Mouse (Mus musculus) megakaryocyte, adult 5-6 weeks (primary cell): ENCODE measurements around the gene Zfp51. TPM values are rescaled to one million over a fixed set of nuclear protein-coding genes. Genes with fewer than 3 reads are reported as not detected.
"Not testable (repeated sequence)": the region's sequence is repeated elsewhere in the genome, so short reads cannot be mapped to it uniquely, and the experiment has no call there.

Source experiments
- ATAC-seq: 2 replicates; pipeline ENCODE4 v1.8.0; 2016; ENCODE audit warnings: mild to moderate bottlenecking, inconsistent platforms; ENCODE audit not compliant: poor library complexity, severe bottlenecking
- total RNA-seq, 2 experiments: library from RNA; stranded (forward) in 1 of 2; stranded (reverse) in 1 of 2; fragments of 153-499, 151-499 nt in 1 of 2; fragments of 221-1000, 200-1000 nt in 1 of 2; gene quantifications; 2 replicates each; pipeline versions ENCODE4 v1.2.3 to v1.2.4; 2015 to 2017

Zfp51 gene
- total RNA-seq (2015) (16.3 and 19.6 TPM in 2 replicates), total RNA-seq (2017) (12.4 and 12.5 TPM in 2 replicates)

DNA sequence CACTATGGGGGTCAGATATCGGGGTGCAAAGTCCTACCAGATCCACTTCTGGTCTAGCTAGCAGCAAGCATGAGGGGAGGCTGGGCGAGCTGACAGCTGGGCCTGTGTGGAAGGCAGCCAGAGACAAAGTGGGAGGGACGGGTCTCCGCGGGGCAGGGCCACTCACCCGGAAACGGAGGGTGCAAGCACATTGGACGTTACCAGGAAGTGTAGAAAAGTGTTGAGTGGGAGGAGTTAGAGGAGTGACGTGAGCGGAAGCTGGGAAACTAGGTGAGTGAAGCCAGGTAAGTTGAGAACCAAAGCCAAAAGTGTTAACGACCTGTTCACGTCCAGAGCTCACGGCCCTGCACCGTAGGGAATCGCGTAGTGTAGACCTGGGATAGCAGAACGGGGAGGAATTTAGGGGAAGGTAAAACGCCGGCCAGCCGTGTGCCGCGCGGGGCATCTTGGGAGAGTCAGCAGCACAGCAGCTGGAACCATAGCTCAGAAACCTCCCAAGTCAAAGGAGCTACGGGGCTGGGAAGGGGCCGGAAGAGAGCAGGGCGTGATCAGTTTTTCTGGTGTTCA lies at the start of gene Zfp51:
Gene Zfp51 (plus strand): TSS at position 237 of the 567 bp plus-strand sequence.
- peak; percentile 97 for ATAC-seq

DNA sequence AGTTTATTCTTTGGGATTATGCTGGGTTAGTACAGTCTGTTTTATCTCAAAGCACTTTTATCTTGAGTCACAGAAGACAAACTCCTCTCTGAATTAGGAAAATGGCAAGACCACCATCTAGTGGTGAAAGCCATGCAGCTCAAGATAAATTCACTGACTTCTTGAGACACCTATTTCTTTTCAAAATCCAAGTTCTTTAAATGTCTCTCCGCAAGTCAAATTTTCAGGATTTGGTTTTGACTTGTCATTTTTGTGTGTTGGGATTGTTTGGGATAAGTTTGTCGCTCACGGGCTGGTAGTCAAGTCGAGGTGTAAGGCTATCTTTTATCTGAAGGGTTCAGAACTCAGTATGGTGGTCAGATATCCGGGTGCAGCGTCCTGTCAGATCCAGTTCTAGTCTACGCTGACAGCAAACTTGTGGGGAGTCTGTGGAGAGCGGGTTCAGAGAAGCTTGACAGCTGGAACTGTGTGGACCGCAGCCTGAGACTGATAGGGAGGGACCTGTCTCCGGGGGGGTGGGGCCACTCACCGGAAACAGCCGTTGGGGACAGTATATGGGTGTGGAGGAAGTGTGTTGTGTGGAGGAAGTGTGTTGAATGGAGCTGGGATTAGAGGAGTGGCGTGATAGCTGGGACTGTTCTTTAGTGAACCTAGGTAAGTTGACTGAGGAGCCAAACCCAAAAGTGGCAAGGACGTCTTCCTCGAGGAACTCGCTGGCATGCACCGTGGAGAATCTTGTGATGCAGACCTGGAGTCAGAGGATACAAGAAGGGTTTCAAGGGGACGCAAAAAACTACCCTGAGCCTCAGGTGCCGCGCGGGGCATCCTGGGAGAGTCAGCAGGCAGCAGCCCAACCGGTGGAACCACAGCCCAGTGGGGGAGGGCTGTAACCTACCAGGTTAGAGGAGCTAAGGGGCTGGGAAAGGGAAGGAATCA lies 27.2 kb upstream of the Zfp51 start, which contains the start of gene Zfp54:
Gene Zfp54 (plus strand): TSS at position 564 of the 936 bp plus-strand sequence.
- peak; percentile 97 for ATAC-seq

DNA sequence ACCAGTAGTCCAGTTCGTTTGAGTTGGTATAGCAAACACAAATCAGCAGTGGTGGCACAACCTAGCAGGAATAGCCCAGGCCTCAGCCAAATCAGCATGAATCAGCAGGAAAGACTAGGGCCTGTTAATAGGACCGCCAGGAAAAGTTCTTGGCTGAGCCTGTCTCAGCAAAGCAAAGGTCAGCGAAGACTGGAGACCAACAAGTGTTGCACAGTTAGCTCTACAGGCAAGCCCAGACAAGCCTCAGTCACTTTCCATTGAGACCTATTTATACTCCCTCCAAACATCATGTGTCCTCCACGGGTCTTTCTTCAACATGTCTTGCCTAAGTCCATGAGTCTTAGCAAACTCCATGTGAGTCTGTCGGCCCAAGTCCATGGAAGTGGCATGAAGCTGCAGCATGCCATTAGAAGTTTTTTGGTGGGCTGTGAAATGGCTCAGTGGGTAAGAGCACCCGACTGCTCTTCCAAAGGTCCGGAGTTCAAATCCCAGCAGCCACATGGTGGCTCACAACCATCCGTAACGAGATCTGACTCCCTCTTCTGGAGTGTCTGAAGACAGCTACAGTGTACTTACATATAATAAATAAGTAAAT lies 11.3 kb upstream of the Zfp51 start:
- not testable (repeated sequence) for ATAC-seq

DNA sequence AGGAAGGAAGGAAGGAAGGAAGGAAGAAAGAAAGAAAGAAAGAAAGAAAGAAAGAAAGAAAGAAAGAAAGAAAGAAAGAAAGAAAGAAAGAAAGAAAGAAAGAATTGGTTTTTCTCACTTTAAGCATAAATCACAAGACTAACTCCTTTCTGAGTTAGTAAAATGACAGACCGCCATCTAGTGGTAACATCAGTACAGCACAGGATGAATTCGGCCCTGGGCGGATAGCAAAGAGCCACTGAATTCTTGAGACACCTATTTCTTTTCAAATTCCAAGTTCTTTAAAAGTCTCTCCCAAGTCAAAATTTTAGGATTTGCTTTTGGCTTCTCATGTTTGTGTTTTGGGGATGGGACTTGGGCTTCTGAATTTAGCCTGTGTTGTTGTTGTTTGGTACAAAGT lies 505 bp upstream of the Zfp51 start:
- peak; percentile 78 for ATAC-seq

DNA sequence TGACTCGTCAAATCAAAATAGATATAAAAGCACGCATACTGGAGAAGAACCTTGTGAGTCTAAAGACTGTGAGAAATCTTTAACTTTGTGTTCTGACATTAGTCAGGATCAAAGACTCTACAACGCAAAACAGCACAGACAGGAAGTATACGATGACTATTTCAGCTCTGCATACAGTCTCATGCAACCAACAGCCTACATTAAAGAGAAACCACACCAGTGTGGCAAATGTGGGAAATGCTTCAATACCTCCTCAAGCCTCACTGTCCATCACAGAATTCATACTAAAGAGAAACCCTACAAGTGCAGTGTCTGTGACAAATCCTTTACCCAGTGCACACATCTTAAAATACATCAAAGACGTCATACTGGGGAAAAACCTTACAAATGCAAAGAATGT lies 13.4 kb downstream of the Zfp51 start:
- ATAC-seq = peak; percentile 64; the same call in 1 of the 2 replicates

DNA sequence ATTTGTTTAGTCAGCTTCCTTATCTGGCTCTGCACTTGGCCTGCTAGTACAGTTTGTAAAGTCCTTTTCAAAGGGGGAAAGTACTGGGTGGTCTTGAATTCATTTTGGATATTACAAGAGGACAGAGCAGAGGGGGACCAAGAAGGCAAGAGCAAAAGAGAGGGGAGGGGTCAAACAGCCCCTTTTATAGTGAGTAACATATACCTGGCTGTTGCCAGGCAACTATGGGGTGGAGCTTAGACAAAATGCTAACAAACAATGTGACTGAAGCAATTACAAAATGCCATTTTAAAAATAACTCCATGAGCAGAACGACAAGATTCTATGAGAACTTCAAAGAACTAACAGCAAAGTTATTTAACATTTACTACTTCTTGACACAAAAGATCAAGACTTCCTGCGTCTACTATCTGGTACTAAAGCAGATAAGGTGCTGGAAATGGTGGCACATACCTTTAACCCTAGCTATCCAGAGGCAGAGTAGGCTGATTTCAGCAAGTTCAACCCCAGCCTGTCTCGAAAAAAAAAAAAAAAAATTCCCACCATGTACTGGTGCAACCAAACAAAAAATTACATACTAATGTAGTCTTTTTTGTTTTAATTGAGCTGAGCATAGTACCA lies 22.0 kb downstream of the Zfp51 start:
- no peak for ATAC-seq

DNA sequence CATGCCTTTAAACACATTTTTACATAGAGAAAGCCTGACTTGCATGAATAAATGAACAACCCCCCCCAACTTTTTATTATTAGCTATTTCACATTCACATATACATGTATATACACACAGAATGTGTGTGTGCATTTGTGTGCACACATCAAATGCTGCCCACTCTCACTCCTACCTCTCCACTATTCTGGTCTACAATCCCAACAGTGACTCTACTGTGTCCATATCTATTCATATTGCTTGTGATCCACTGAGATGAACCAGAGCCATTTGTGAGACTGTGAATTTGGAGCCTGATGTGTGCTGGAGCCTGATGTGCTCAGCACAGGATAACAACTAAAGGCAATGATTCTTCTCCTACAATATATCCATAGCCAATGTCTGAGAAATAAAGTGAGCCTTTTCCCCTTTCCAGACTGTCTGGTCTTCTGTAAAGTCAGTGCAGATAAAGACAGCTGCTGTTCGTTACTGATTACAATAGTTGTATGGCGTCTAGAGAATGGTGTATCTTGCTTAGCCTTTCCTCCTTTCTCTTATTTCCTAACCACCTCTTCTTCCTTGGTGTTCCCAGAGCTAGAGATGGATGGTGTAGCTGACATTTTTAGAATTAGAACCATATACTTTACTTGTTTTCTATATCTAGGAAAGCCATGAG lies 22.6 kb downstream of the Zfp51 start:
- no peak for ATAC-seq

DNA sequence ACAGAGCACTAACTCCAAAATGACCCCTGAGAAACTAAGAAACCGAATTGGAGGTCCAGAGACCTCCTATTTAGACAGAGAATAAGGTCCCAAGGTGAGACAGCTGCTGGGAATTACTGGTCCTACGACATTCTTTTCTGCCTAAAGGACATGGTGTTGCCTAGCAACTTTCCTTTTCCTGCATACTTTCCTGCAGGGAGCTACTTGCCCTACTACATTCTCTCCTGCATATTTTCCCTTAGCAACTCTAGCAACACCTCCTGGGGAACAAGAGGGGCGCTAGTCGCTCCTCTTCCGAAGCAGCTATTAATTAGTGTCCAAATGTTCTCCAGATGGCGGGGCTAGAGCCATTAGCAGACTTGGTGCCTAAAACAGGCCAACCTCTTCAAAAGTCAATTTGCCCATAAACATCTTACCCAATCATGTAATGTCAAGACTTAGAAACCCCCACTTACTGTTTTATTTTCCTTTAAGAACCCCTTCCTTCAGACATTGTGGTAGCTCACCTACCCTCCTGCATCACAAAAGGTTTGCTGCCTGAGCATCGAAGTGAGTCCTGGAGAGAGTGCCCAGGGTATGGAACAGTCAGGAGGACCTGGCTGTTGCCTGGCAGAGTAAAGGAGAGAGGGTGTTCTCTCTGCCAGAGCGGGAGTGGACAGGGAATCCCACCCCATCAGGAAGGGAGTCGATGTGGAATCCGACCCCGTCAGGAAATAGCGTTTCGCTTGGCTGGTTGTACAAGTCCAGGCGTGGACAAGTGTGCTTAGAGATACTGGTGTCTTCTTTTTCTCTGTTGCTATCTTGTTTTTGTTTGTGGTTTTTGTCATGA lies 23.4 kb downstream of the Zfp51 start:
- 0 out of 2 replicates have a peak, but pooled peaks have one; percentile 27 for ATAC-seq

DNA sequence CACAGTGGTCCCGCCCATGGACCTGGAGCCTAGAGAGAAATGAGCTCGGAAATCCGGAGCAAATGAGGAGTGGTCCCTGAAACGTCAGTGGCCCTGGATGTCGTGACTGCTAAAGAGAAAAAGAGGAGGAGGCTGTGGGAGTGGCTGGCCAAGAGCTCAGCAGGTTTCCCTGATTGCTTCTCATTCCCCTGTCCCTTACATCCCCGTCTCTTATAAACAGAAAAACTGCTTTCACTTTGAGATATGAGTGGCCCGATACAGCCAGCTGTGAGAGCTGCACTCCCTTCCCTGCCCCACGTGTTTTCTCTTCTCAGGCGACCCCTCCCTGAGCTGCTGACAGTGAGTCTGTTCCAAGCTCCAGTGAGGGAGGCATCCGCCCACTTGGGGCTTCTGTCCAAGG lies 24.6 kb downstream of the Zfp51 start:
- ATAC-seq = not testable (repeated sequence)

DNA sequence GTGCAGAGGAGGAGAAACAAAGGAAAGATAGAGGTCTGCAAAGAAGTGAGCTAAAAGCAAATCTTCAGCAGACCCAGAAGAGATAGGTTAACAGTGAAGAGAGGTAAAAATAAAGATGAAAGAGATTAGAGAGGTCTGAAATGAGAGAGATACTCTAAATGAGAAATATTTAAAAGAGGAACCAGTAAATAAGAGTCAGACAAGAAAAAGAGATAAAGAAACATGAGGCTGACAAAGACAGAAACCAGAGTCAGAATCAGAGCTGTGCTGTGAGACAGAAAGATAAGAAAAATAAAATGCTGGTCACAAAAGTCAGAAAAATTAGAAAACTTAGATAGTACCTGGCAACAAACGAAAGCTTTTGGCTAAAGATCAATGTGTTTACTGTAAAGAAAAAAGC lies 25.1 kb downstream of the Zfp51 start:
- not testable (repeated sequence) for ATAC-seq

DNA sequence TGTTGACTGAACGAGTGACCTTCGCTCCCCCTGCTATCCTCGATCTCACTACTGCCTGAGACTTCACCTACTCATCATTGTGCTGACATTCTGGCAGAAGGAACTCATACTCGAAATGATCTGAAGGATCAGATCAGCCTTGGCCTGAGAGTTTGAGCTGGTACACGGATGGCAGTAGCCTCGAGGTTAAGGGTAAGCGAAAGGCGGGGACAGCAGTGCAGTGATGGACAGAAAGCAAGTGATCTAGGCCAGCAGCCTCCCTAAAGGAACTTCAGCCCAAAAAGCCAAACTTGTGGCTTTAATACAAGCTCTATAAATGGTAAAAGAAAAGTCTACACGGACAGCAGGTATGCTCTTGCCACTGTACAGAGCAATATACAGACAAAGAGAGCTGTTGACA lies 26.2 kb downstream of the Zfp51 start:
- not testable (repeated sequence) for ATAC-seq

DNA sequence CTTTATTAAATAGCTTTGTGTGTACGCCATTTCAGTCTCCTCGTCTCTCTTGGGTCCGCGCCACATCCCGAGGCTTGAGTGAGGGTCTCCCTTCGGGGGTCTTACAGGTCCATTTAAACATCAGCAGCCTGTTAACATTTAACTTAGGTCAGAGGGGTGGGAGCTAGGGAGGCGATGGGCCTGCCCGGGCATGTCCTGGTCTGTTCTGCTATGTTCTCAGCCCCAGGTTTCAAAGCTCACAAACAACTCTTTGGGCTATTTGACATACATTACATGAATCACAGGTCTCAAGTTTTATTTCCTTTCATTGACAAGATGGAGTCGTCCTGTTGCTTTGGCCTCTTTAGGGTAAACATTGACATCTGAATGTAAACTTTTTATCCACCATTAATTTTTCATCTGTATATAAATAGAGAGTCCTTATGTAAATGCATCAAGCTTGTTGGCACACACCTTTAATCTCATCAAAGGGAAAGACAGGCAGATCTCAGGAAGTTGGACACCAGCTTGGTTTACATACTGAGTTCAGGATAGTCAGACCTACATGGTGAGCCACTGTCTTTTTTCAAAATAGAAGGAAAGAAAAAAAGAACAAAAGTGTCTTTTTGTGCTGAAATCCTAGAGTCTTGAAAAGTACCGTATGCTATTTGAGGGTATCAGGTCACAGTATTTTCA lies 28.1 kb downstream of the Zfp51 start:
- peak; percentile 27; the same call in 1 of the 2 replicates for ATAC-seq

DNA sequence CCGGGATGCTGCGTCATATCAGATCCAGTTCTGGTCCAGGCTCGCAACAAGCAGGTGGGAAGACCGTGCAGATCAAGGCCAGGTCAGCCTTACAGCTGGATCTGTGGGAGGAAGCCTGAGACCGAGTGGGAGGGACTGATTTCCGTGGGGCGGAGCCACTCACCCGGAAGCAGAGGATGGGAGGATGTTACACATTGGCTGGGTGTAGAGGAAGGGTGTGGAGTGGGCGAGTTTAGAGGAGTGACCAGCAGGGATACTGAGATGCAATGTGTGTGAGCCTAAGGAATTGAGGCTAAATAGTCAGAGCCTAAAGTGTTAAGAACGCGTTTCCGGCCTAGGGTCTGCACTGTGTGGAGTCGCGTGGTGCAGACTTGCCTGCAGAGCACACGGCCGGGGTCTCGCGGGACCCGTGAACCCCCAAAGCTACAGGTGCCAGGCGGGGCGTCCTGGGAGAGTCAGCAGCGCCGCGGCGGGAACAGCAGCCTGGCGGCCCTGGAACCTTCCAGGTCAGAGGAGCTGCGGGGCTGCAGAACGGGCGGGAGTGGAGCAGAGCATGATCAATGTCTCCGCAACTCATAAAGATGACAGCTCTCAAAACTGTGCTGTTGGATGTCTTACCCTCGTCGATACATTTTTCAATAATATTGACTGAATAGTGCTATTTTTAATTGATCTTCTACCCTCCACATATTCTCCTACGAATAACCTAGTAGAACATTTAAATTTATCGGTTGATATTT lies 38.8 kb downstream of the Zfp51 start, which contains the start of gene Zfp53:
Gene Zfp53 (plus strand): TSS at position 239 of the 740 bp plus-strand sequence.
- ATAC-seq = peak; percentile 99

DNA sequence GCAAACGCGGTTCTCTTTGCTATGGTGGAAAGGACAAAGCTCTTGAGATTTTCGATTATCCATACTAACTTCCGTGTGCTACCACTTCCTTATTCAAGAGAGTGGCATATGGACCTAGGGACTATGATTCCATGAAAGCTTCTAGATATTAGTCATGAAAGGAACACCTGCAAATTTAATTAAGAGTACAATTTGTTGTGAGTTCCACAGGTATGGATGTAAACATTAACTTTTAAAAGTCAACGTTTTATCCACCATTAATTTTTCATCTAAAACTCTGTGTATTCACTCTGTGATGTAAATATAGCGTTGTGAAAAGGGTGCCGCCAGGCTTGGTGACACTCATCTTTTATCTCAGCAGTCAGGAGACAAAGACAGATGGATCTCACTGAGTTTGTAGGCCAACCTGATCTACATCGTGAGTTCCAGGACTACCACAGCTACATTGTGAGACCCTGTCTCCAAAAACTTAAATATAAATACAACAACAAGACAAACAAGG lies 39.4 kb downstream of the Zfp51 start:
- ATAC-seq = peak; percentile 46

DNA sequence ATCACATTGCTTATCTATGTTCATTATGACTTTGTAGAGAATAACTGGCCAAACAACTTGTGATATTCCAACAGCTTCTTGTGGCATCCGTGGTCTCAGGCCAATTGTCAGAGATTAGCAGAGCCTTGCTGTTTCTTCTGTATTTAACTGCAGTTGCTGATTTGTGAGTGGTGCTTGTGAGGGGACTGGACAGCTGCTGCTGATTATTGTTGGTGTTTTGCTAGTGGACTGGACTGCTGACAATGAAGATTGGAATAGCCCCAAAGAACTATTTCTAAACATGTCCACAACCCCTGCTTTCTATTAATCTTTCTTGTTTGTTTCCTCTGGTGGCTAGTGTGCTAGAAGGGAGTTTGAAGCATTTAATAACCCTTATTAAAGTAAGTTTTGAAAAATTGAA lies 51.2 kb downstream of the Zfp51 start:
- no peak for ATAC-seq

DNA sequence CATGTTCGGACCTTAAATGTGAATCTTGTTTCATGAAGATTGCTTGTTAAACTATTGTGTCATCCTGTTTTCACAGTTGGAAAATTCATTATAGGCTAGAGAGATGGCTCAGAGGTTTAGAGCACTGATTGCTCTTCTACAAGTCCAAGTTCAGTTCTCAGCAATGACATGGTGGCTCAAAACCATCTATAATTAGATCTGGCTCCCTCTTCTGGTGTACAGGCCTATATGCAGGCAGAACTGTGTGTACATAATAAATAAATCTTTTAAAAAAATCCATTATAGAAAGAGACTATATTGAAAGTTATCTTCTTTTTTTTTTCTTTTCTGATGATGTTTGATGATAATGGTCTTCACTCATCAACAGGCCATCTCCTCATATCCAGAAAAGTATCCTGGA lies 54.4 kb downstream of the Zfp51 start:
- peak; percentile 57; the same call in 1 of the 2 replicates for ATAC-seq

DNA sequence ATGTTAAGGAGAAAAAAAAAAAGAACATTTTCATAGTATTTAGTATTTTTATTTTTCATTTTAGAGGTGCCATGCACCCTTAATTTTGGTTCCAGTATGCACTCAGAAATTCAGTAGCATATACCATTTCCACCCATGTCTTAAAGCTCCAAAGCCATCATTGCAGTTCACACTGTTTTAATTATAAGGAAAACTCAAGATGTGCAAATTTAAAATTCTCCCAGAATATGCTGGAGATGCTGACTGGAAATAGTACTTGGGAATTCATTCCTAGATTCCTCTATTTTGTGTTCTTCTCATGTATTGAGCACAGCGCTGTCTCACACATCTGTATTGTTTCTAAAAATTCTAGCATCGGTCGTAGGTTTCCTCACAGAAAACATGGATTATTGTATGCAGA lies 56.1 kb downstream of the Zfp51 start:
- ATAC-seq = no peak

DNA sequence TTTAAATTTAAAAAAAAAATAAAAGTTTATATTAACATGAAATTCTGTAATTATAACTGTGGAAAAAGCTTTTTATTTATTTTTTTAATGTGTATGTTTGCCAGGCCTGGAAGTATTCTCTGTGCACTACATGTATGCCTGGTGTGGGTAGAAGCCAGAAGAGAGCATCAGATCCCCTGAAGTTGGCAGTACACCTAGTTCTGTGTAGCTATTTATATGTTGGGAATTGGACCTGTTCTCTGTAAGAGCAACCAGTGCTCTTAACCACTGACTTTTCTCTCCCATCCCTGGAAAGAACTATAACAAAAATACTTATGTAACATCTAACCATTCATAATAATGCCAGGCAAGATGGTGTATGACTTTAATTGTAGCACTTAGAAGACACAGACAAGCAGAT lies 59.6 kb downstream of the Zfp51 start:
- no peak for ATAC-seq
